Mouse (Mus musculus) liver, embryonic 12.5 days (tissue): ENCODE data around the gene Mapk10. TPM values are rescaled to one million over a fixed set of nuclear protein-coding genes. Genes with fewer than 3 reads are reported as not detected.
"Not testable (repeated sequence)": the region's sequence is repeated elsewhere in the genome, so short reads cannot be mapped to it uniquely, and the experiment has no call there.

ENCODE experiments used
- ATAC-seq: fragments of 200-750 bp; cut with Nextera tagmentation; 2 replicates; pipeline ENCODE4 v1.8.0; 2017; ENCODE audit warnings: moderate number of reproducible peaks, mild to moderate bottlenecking, moderate library complexity
- H3K27ac ChIP-seq: fragments of 300-500 bp; sonication (generic); 2 replicates; pipeline ENCODE4 v1.5.1; 2016; ENCODE audit warnings: mild to moderate bottlenecking
- H3K27me3 ChIP-seq: fragments of 300-500 bp; sonication (generic); replicated peaks from 2 replicates; pipeline ENCODE4 v1.6.1; 2016; ENCODE audit warnings: mild to moderate bottlenecking, moderate library complexity
- H3K36me3 ChIP-seq: fragments of 300-500 bp; sonication (generic); 2 replicates; pipeline ENCODE4 v1.6.1; 2016; ENCODE audit warnings: mild to moderate bottlenecking, moderate library complexity
- H3K4me1 ChIP-seq: fragments of 300-500 bp; sonication (generic); 2 replicates; pipeline ENCODE4 v1.6.1; 2016
- H3K4me2 ChIP-seq: fragments of 300-500 bp; sonication (generic); 2 replicates; pipeline ENCODE4 v1.6.1; 2016; ENCODE audit warnings: mild to moderate bottlenecking, moderate library complexity
- H3K4me3 ChIP-seq: fragments of 300-500 bp; sonication (generic); 2 replicates; pipeline ENCODE4 v1.5.1; 2016; ENCODE audit warnings: mild to moderate bottlenecking, moderate library complexity
- H3K9ac ChIP-seq: fragments of 300-500 bp; sonication (generic); 2 replicates; pipeline ENCODE4 v1.6.1; 2016; ENCODE audit warnings: mild to moderate bottlenecking, moderate library complexity
- H3K9me3 ChIP-seq: fragments of 300-500 bp; sonication (generic); replicated peaks from 2 replicates; pipeline ENCODE4 v1.6.1; 2016; ENCODE audit warnings: mild to moderate bottlenecking, moderate library complexity
- WGBS: fragments of 180-500 bp; shearing (Covaris S2); methylation state at CpG from one replicate; pipeline ENCODE4 v1.1.7; 2016; ENCODE audit not compliant: insufficient replicate concordance; 5-methylcytosine and 5-hydroxymethylcytosine counted together
- polyA plus RNA-seq: library from polyadenylated mRNA; unstranded; fragments of >200 nt; fragmentation: Nextera tagmentation; extraction: Ambion mirVana; gene quantifications from 2 replicates; pipeline ENCODE4 v1.2.1, GENCODE M21; 2016

The Mapk10 gene
- polyA plus RNA-seq, 1 experiment from 2014 or later, result 0.02 TPM

GRCm38 (mm10) chr5:102993951-102994350 lies 217.2 kb downstream of the Mapk10 start:
- no peak overlapping the region for H3K27ac ChIP-seq
- 72% methylated on average over 5 of the region's 5 CpGs for WGBS
- ATAC-seq, result no peak

GRCm38 (mm10) chr5:102991691-102992090 lies 219.4 kb downstream of the Mapk10 start:
- no peak for ATAC-seq
- Histone ChIP-seq H3K27ac (no peak overlapping the region), H3K9me3 (no peaks in the 10 kb centered on the region), H3K27me3 (no peaks in the 10 kb centered on the region), H3K4me2 (no peak overlapping the region), H3K4me3 (no peak overlapping the region), H3K9ac (no peak overlapping the region), H3K4me1 (no peaks in the 10 kb centered on the region), H3K36me3 (no peaks in the 10 kb centered on the region)
- WGBS, result 59% methylated on average over 2 of the region's 2 CpGs

More at GRCm38 (mm10) chr5:102993951-102994350, 217.2 kb downstream of the Mapk10 start:
- Histone ChIP-seq H3K9me3 (no peaks in the 10 kb centered on the region), H3K36me3 (no peaks in the 10 kb centered on the region), H3K4me3 (no peak overlapping the region), H3K4me1 (no peaks in the 10 kb centered on the region), H3K27me3 (no peaks in the 10 kb centered on the region), H3K9ac (no peak overlapping the region), H3K4me2 (no peak overlapping the region)

GRCm38 (mm10) chr5:102978382-102978781 lies 232.8 kb downstream of the Mapk10 start:
- Histone ChIP-seq H3K27me3 (no peaks in the 10 kb centered on the region), H3K4me3 (no peak overlapping the region), H3K36me3 (no peaks in the 10 kb centered on the region), H3K4me2 (no peak overlapping the region), H3K9me3 (no peaks in the 10 kb centered on the region), H3K27ac (no peak overlapping the region), H3K4me1 (no peaks in the 10 kb centered on the region), H3K9ac (no peak overlapping the region)
- no peak for ATAC-seq
- WGBS, result 61% methylated on average over 2 of the region's 2 CpGs

GRCm38 (mm10) chr5:102977138-102977537 lies 234.0 kb downstream of the Mapk10 start:
- Histone ChIP-seq H3K4me3 (no peak overlapping the region), H3K4me1 (no peaks in the 10 kb centered on the region), H3K9me3 (no peaks in the 10 kb centered on the region), H3K27me3 (no peaks in the 10 kb centered on the region), H3K27ac (no peak overlapping the region), H3K36me3 (no peaks in the 10 kb centered on the region), H3K9ac (no peak overlapping the region), H3K4me2 (no peak overlapping the region)
- no peak for ATAC-seq
- WGBS, result 51% methylated on average over 6 of the region's 6 CpGs

GRCm38 (mm10) chr5:102976540-102976939 lies 234.6 kb downstream of the Mapk10 start:
- H3K4me1 ChIP-seq, result no peaks in the 10 kb centered on the region
- no peaks in the 10 kb centered on the region for H3K9me3 ChIP-seq
- H3K27ac ChIP-seq, result no peak overlapping the region
- no peak overlapping the region for H3K9ac ChIP-seq
- H3K27me3 ChIP-seq, result no peaks in the 10 kb centered on the region
- no peak overlapping the region for H3K4me3 ChIP-seq
- no peak for ATAC-seq
- no peaks in the 10 kb centered on the region for H3K36me3 ChIP-seq
- H3K4me2 ChIP-seq, result no peak overlapping the region

GRCm38 (mm10) chr5:102974400-102974799 lies 236.7 kb downstream of the Mapk10 start:
- H3K4me2 ChIP-seq, result no peak overlapping the region
- H3K4me3 ChIP-seq, result no peak overlapping the region
- H3K9me3 ChIP-seq, result no peaks in the 10 kb centered on the region
- no peaks in the 10 kb centered on the region for H3K27me3 ChIP-seq
- no peak for ATAC-seq
- H3K27ac ChIP-seq, result no peak overlapping the region
- WGBS, result 62% methylated on average over 4 of the region's 4 CpGs
- H3K9ac ChIP-seq, result no peak overlapping the region
- no peaks in the 10 kb centered on the region for H3K4me1 ChIP-seq
- no peaks in the 10 kb centered on the region for H3K36me3 ChIP-seq

- Histone ChIP-seq H3K4me2 (no peak overlapping the region), H3K4me3 (no peak overlapping the region), H3K9ac (no peak overlapping the region), H3K4me1 (no peaks in the 10 kb centered on the region), H3K27ac (no peak overlapping the region), H3K9me3 (peaks cover 11% of the 10 kb centered on the region; the same call in 1 of the 2 replicates), H3K27me3 (no peaks in the 10 kb centered on the region), H3K36me3 (no peaks in the 10 kb centered on the region)
- ATAC-seq, result no peak
- 77% methylated on average over 5 of the region's 5 CpGs for WGBS
Observed at GRCm38 (mm10) chr5:102964396-102964795, 246.7 kb downstream of the Mapk10 start.

GRCm38 (mm10) chr5:102953414-102953813 lies 257.7 kb downstream of the Mapk10 start:
- H3K27me3 ChIP-seq, result no peaks in the 10 kb centered on the region
- no peak overlapping the region for H3K4me3 ChIP-seq
- H3K9me3 ChIP-seq, result no peaks in the 10 kb centered on the region
- WGBS, result 72% methylated on average over 8 of the region's 8 CpGs
- H3K4me2 ChIP-seq, result no peak overlapping the region
- no peak overlapping the region for H3K9ac ChIP-seq
- H3K27ac ChIP-seq, result no peak overlapping the region
- H3K36me3 ChIP-seq, result no peaks in the 10 kb centered on the region
- ATAC-seq, result no peak
- no peaks in the 10 kb centered on the region for H3K4me1 ChIP-seq

GRCm38 (mm10) chr5:102952918-102953317 lies 258.2 kb downstream of the Mapk10 start:
- Histone ChIP-seq H3K9me3 (no peaks in the 10 kb centered on the region), H3K4me3 (no peak overlapping the region), H3K36me3 (no peaks in the 10 kb centered on the region), H3K4me2 (no peak overlapping the region), H3K4me1 (no peaks in the 10 kb centered on the region), H3K27me3 (no peaks in the 10 kb centered on the region), H3K27ac (no peak overlapping the region), H3K9ac (no peak overlapping the region)
- WGBS, result 55% methylated on average over 3 of the region's 3 CpGs
- ATAC-seq, result no peak

- 63% methylated on average over 8 of the region's 8 CpGs for WGBS
- no peak overlapping the region for H3K4me2 ChIP-seq
- H3K4me3 ChIP-seq, result no peak overlapping the region
- no peaks in the 10 kb centered on the region for H3K36me3 ChIP-seq
- no peak overlapping the region for H3K9ac ChIP-seq
- no peaks in the 10 kb centered on the region for H3K9me3 ChIP-seq
- no peak overlapping the region for H3K27ac ChIP-seq
- no peaks in the 10 kb centered on the region for H3K4me1 ChIP-seq
- no peaks in the 10 kb centered on the region for H3K27me3 ChIP-seq
- no peak for ATAC-seq
Observed at GRCm38 (mm10) chr5:102947061-102947711, 263.9 kb downstream of the Mapk10 start.

- no peaks in the 10 kb centered on the region for H3K27me3 ChIP-seq
- H3K9ac ChIP-seq, result no peak overlapping the region
- no peak overlapping the region for H3K27ac ChIP-seq
- ATAC-seq, result no peak
- H3K4me2 ChIP-seq, result no peak overlapping the region
- no peaks in the 10 kb centered on the region for H3K36me3 ChIP-seq
- no peaks in the 10 kb centered on the region for H3K4me1 ChIP-seq
- H3K9me3 ChIP-seq, result no peaks in the 10 kb centered on the region
- WGBS, result 67% methylated on average over 8 of the region's 8 CpGs
- no peak overlapping the region for H3K4me3 ChIP-seq
Observed at GRCm38 (mm10) chr5:102946625-102947024, 264.5 kb downstream of the Mapk10 start.

- H3K4me1 ChIP-seq, H3K4me2 ChIP-seq, H3K4me3 ChIP-seq, H3K9me3 ChIP-seq, H3K9ac ChIP-seq, H3K36me3 ChIP-seq, H3K27ac ChIP-seq, ATAC-seq, H3K27me3 ChIP-seq: not testable (repeated sequence)
- WGBS, result 64% methylated on average over 17 of the region's 17 CpGs
Observed at GRCm38 (mm10) chr5:102943864-102944630, 267.1 kb downstream of the Mapk10 start.
